14 mouse cellular contexts compared by ENCODE assay signal in the genomic region with DNA sequence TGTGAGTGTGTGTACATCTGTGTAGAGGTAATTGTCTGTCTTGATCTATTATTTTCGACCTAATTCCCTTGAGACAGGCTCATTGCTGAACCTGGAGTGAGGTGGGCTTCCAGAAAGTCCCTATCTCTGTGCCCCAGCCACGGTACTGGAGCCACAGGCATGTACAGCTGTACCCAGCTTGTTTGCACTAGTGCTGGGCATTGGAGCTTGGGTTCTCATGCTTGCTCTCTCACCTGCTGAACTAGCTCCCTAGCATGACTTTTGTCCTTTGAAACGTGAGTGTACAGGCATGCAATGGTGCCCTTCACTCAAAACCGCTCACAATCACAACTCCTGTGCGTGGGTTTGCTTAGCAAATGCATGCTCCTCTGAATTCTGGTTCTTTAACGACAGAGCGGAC.
"Had no signal": no experiment of that assay in that cellular context is flagged by ENCODE, and none has a peak within 500 bp of the region (broad histone marks: within the 10 kb centered on the region; RNA-seq: fewer than 3 reads in every experiment).

No protein-coding gene starts in this region.

- DNase-seq: kidney, adult 8-10 months; kidney, postnatal 25 days; layer of hippocampus, postnatal 36 days; lung, embryonic 14.5 days; lung, postnatal 10 days; right cerebral cortex, postnatal 4 days; spleen, adult 18-20 months; thymus, postnatal 4 days had no signal

- H3K36me3 ChIP-seq: limb, embryonic 15.5 days; liver, embryonic 12.5 days; midbrain, embryonic 12.5 days had no signal

- H3K4me3 ChIP-seq: limb, embryonic 15.5 days; liver, embryonic 12.5 days; midbrain, embryonic 12.5 days; myocyte had no signal

- H3K27ac ChIP-seq: limb, embryonic 15.5 days; liver, embryonic 12.5 days; macrophage; midbrain, embryonic 12.5 days had no signal

- ATAC-seq: liver, embryonic 12.5 days had no signal

- H3K4me2 ChIP-seq: limb, embryonic 15.5 days; liver, embryonic 12.5 days; lung, embryonic 14.5 days; midbrain, embryonic 12.5 days had no signal

- H3K27me3 ChIP-seq: limb, embryonic 15.5 days; liver, embryonic 12.5 days; midbrain, embryonic 12.5 days had no signal

- H3K9me3 ChIP-seq: limb, embryonic 15.5 days; liver, embryonic 12.5 days; megakaryocyte, embryonic 14.5 days; midbrain, embryonic 12.5 days had no signal

- H3K9ac ChIP-seq: limb, embryonic 15.5 days; liver, embryonic 12.5 days; lung, embryonic 14.5 days; midbrain, embryonic 12.5 days had no signal
